Mouse (Mus musculus) kidney, adult 2 months (tissue): ENCODE measurements around the gene Ift43.

ENCODE experiments used
- CTCF ChIP-seq: fragments of 200-500 bp; conservative IDR thresholded peaks from 2 replicates; pipeline ENCODE4 v1.5.1; 2011; ENCODE audit warnings: low read depth, mild to moderate bottlenecking, control low read depth, low read length, moderate library complexity, mixed read lengths; ENCODE audit not compliant: insufficient read depth, insufficient read length
- POLR2A ChIP-seq: fragments of 200-500 bp; IDR thresholded peaks from one replicate; pipeline ENCODE4 v1.6.1; 2011; ENCODE audit warnings: low read depth, low read length, control low read depth

DNA sequence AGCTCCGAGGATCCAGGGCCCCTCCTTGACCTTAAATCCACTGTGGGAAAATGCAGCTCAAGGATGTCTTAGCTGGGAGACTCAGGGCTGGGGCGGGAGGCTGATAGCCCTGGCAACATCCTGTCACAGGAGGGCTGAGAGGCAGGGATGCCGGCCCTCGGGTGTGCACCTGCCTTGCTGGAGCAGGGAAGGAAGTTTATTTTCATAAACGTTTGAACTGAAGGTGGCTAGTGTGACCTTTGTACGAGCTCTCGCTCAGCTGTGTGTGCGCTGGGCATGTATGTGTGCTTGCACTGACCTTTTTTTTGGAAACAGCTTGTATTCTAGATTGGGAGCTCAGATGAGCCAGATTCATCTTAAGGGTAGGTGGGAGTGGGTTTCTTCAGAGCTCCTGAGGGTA, 21.5 kb downstream of the Ift43 start:
- TF ChIP-seq CTCF, result no peak
- no peak for TF ChIP-seq POLR2A
